Mouse (Mus musculus): ENCODE results near the gene Zfp882. TPM values are rescaled to one million over a fixed set of nuclear protein-coding genes. Genes with fewer than 3 reads are reported as not detected.
"Not testable (repeated sequence)": the region's sequence is repeated elsewhere in the genome, so short reads cannot be mapped to it uniquely, and the experiment has no call there.

The Zfp882 gene
- polyA plus RNA-seq, 1 experiment from 2014 or later, result 12.4 TPM

- H3K27ac ChIP-seq (ENCODE audit: low read depth, low read length), result no peak overlapping the region
- no peaks in the 10 kb centered on the region for H3K27me3 ChIP-seq (ENCODE audit: control insufficient read depth, insufficient read depth, low read length)
- ATAC-seq (ENCODE audit: low FRiP score) (no peak), DNase-seq (ENCODE audit: low spot score) (no peak)
- H3K4me1 ChIP-seq (replicated peaks; ENCODE audit: control insufficient read depth, insufficient read depth, low read length), result no peaks in the 10 kb centered on the region
- WGBS, result 94% methylated on average over 5 of the region's 5 CpGs
- no peak overlapping the region for H3K4me3 ChIP-seq (ENCODE audit: low read depth, low read length)
- no peaks in the 10 kb centered on the region for H3K36me3 ChIP-seq (ENCODE audit: control insufficient read depth, insufficient read depth, low read length)
- no peak overlapping the region for H3K9ac ChIP-seq (ENCODE audit: low read depth, low read length)
- H3K9me3 ChIP-seq (ENCODE audit: control insufficient read depth, low read length), result no peaks in the 10 kb centered on the region
- no peak overlapping the region for H3K4me2 ChIP-seq (replicated peaks; ENCODE audit: low read depth, low read length)
These were observed 40.2 kb downstream of the Zfp882 start for GRCm38 (mm10) chr8:71948624-71949023.

DNA sequence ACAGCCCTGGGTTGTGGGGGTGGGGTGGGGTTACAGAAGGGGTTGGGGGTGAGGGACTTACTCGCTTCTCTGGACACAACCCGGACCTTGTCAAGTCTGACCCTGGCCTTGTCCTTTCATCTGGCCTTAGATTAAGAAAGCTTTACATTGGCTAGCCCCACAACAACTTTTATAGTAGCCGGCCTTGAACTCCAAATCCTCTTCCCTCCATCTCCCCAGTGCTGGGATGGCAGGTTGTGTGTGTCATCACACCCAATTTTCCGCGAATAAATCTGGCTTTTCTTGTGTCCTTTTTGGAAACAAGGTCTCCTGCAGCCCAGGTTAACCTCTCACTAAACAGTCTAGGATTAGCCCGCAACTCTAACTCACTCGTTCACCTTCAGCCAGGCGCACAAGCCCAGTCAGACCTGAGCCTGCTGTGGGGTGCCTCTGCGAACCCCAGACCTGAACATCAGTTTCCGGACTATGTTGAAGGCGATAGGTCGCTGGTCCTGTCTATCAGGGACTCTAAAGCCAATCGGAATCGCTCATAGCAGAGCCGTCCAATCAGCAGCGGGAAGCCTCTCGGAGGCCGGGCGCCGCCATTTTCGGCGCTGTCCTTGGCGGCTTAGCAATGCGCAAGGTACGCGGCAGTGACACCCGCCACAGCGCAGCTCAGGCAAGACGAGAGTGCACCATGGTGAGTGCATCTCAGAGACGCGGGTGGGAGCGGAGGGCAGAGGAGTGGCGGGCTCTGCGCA is 42.2 kb downstream of the Zfp882 start, which contains the start of gene Zfp961:
Zfp961 (plus strand) TSS at position 557 of the 740 bp plus-strand sequence.
- peak within 1 kb of the TSS; percentile 71 for H3K4me2 ChIP-seq (replicated peaks; ENCODE audit: low read depth, low read length)
- no peaks in the 10 kb centered on the region; the same call in 1 of the 2 replicates for H3K9me3 ChIP-seq (ENCODE audit: control insufficient read depth, low read length)
- H3K4me3 ChIP-seq (ENCODE audit: low read depth, low read length), result peak within 1 kb of the TSS; percentile 73
- ATAC-seq (ENCODE audit: low FRiP score) (peak; percentile 100), DNase-seq (ENCODE audit: low spot score) (peak; percentile 97)
- no peaks in the 10 kb centered on the region for H3K4me1 ChIP-seq (replicated peaks; ENCODE audit: control insufficient read depth, insufficient read depth, low read length)
- H3K9ac ChIP-seq (ENCODE audit: low read depth, low read length), result peak within 1 kb of the TSS; percentile 84
- no peaks in the 10 kb centered on the region for H3K27me3 ChIP-seq (ENCODE audit: control insufficient read depth, insufficient read depth, low read length)
- 5% methylated on average over 34 of the region's 34 CpGs for WGBS
- H3K36me3 ChIP-seq (ENCODE audit: control insufficient read depth, insufficient read depth, low read length), result no peaks in the 10 kb centered on the region
- peak within 1 kb of the TSS; percentile 80 for H3K27ac ChIP-seq (ENCODE audit: low read depth, low read length)

- peak overlapping the region; percentile 44 for H3K4me2 ChIP-seq (replicated peaks; ENCODE audit: low read depth, low read length)
- no peaks in the 10 kb centered on the region; the same call in 1 of the 2 replicates for H3K9me3 ChIP-seq (ENCODE audit: control insufficient read depth, low read length)
- H3K27me3 ChIP-seq (ENCODE audit: control insufficient read depth, insufficient read depth, low read length), result no peaks in the 10 kb centered on the region
- no peak overlapping the region for H3K27ac ChIP-seq (ENCODE audit: low read depth, low read length)
- whole genome bisulfite sequencing, result 42% methylated on average over 13 of the region's 14 CpGs
- H3K9ac ChIP-seq (ENCODE audit: low read depth, low read length), result peak overlapping the region; percentile 84
- peak overlapping the region; percentile 73 for H3K4me3 ChIP-seq (ENCODE audit: low read depth, low read length)
- DNase-seq (ENCODE audit: low spot score), result peak; percentile 46
- no peaks in the 10 kb centered on the region for H3K4me1 ChIP-seq (replicated peaks; ENCODE audit: control insufficient read depth, insufficient read depth, low read length)
- no peak for ATAC-seq (ENCODE audit: low FRiP score)
- H3K36me3 ChIP-seq (ENCODE audit: control insufficient read depth, insufficient read depth, low read length), result no peaks in the 10 kb centered on the region
These were observed 43.2 kb downstream of the Zfp882 start for GRCm38 (mm10) chr8:71951436-71952161.

- no peaks in the 10 kb centered on the region for H3K36me3 ChIP-seq (ENCODE audit: control insufficient read depth, insufficient read depth, low read length)
- no peak overlapping the region for H3K27ac ChIP-seq (ENCODE audit: low read depth, low read length)
- H3K9me3 ChIP-seq (ENCODE audit: control insufficient read depth, low read length), result no peaks in the 10 kb centered on the region; the same call in 1 of the 2 replicates
- H3K9ac ChIP-seq (ENCODE audit: low read depth, low read length), result no peak overlapping the region
- H3K4me3 ChIP-seq (ENCODE audit: low read depth, low read length), result no peak overlapping the region
- ATAC-seq (ENCODE audit: low FRiP score), result no peak
- no peaks in the 10 kb centered on the region for H3K4me1 ChIP-seq (replicated peaks; ENCODE audit: control insufficient read depth, insufficient read depth, low read length)
- no peaks in the 10 kb centered on the region for H3K27me3 ChIP-seq (ENCODE audit: control insufficient read depth, insufficient read depth, low read length)
- no peak for DNase-seq (ENCODE audit: low spot score)
- 96% methylated on average over 1 of the region's 1 CpGs for WGBS
- no peak overlapping the region for H3K4me2 ChIP-seq (replicated peaks; ENCODE audit: low read depth, low read length)
These were observed 44.1 kb downstream of the Zfp882 start for GRCm38 (mm10) chr8:71952489-71952888.

- not testable (repeated sequence) for H3K36me3 ChIP-seq (ENCODE audit: control insufficient read depth, insufficient read depth, low read length); DNase-seq (ENCODE audit: low spot score); H3K27ac ChIP-seq (ENCODE audit: low read depth, low read length); H3K4me3 ChIP-seq (ENCODE audit: low read depth, low read length); ATAC-seq (ENCODE audit: low FRiP score); H3K4me2 ChIP-seq (replicated peaks; ENCODE audit: low read depth, low read length); H3K27me3 ChIP-seq (ENCODE audit: control insufficient read depth, insufficient read depth, low read length); H3K4me1 ChIP-seq (replicated peaks; ENCODE audit: control insufficient read depth, insufficient read depth, low read length); H3K9me3 ChIP-seq (ENCODE audit: control insufficient read depth, low read length); H3K9ac ChIP-seq (ENCODE audit: low read depth, low read length)
- 94% methylated on average over 16 of the region's 16 CpGs for WGBS
These were observed 44.7 kb downstream of the Zfp882 start for GRCm38 (mm10) chr8:71952961-71953700.

- Histone ChIP-seq H3K4me2 (replicated peaks; ENCODE audit: low read depth, low read length) (no peak overlapping the region), H3K9me3 (ENCODE audit: control insufficient read depth, low read length) (no peaks in the 10 kb centered on the region; the same call in 1 of the 2 replicates), H3K36me3 (ENCODE audit: control insufficient read depth, insufficient read depth, low read length) (no peaks in the 10 kb centered on the region), H3K27ac (ENCODE audit: low read depth, low read length) (no peak overlapping the region), H3K9ac (ENCODE audit: low read depth, low read length) (no peak overlapping the region), H3K4me3 (ENCODE audit: low read depth, low read length) (no peak overlapping the region), H3K4me1 (replicated peaks; ENCODE audit: control insufficient read depth, insufficient read depth, low read length) (no peaks in the 10 kb centered on the region), H3K27me3 (ENCODE audit: control insufficient read depth, insufficient read depth, low read length) (no peaks in the 10 kb centered on the region)
- 97% methylated on average over 9 of the region's 9 CpGs for WGBS
- DNase-seq (ENCODE audit: low spot score) (no peak), ATAC-seq (ENCODE audit: low FRiP score) (no peak)
These were observed 46.3 kb downstream of the Zfp882 start for GRCm38 (mm10) chr8:71954666-71955065.

- H3K4me1 ChIP-seq (replicated peaks; ENCODE audit: control insufficient read depth, insufficient read depth, low read length), result no peaks in the 10 kb centered on the region
- no peaks in the 10 kb centered on the region for H3K27me3 ChIP-seq (ENCODE audit: control insufficient read depth, insufficient read depth, low read length)
- no peaks in the 10 kb centered on the region; the same call in 1 of the 2 replicates for H3K9me3 ChIP-seq (ENCODE audit: control insufficient read depth, low read length)
- no peak overlapping the region for H3K27ac ChIP-seq (ENCODE audit: low read depth, low read length)
- no peak overlapping the region for H3K9ac ChIP-seq (ENCODE audit: low read depth, low read length)
- no peak overlapping the region for H3K4me2 ChIP-seq (replicated peaks; ENCODE audit: low read depth, low read length)
- no peak for ATAC-seq (ENCODE audit: low FRiP score)
- DNase-seq (ENCODE audit: low spot score), result no peak
- no peak overlapping the region for H3K4me3 ChIP-seq (ENCODE audit: low read depth, low read length)
- H3K36me3 ChIP-seq (ENCODE audit: control insufficient read depth, insufficient read depth, low read length), result peaks cover 3% of the 10 kb centered on the region; the same call in 1 of the 2 replicates
These were observed 52.1 kb downstream of the Zfp882 start for GRCm38 (mm10) chr8:71960483-71960882.

DNA sequence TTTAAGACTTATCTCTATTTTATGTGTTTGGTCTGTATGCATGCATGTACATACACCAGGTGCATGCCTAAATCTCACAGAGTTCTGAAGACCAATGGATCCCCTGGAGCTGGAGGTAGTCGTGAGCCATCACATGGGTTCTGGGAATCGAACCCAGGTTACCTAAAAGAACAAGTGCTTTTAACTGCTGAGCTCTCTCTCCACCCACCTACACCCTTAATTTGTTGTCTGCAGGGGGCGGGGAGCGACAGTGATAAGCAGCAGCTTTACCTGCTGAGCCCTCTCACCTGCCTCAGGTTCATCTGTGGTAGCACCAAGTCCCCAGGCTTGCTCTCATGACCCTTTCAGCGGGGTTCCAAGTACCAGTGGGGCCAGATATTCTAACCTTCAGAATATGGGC is 53.4 kb downstream of the Zfp882 start:
- ATAC-seq (ENCODE audit: low FRiP score), result no peak
- H3K9me3 ChIP-seq (ENCODE audit: control insufficient read depth, low read length), result peaks cover 2% of the 10 kb centered on the region; the same call in 1 of the 2 replicates
- H3K4me1 ChIP-seq (replicated peaks; ENCODE audit: control insufficient read depth, insufficient read depth, low read length), result no peaks in the 10 kb centered on the region
- H3K4me2 ChIP-seq (replicated peaks; ENCODE audit: low read depth, low read length), result no peak overlapping the region
- no peaks in the 10 kb centered on the region for H3K27me3 ChIP-seq (ENCODE audit: control insufficient read depth, insufficient read depth, low read length)
- 88% methylated on average over 5 of the region's 5 CpGs for WGBS
- H3K36me3 ChIP-seq (ENCODE audit: control insufficient read depth, insufficient read depth, low read length), result peaks cover 9% of the 10 kb centered on the region
- DNase-seq (ENCODE audit: low spot score), result no peak
- H3K9ac ChIP-seq (ENCODE audit: low read depth, low read length), result no peak overlapping the region
- no peak overlapping the region for H3K27ac ChIP-seq (ENCODE audit: low read depth, low read length)
- H3K4me3 ChIP-seq (ENCODE audit: low read depth, low read length), result no peak overlapping the region
